Mouse (Mus musculus) spleen, adult 2 months (tissue): ENCODE results near the gene Naglu. TPM values are rescaled to one million over a fixed set of nuclear protein-coding genes. Genes with fewer than 3 reads are reported as not detected.
A peak's percentile ranks its signal among the peaks of the same experiment; 100 is the strongest.
"Not testable (repeated sequence)": the region's sequence is repeated elsewhere in the genome, so short reads cannot be mapped to it uniquely, and the experiment has no call there.

Experiments
- DNase-seq, 2 experiments: peaks; one replicate each; pipeline versions ENCODE4 v3.0.0 to v3.0.0-alpha.2; 2012 to 2021; ENCODE audit warnings: low spot score in 2 of 2, low read depth in 1 of 2
- H3K27ac ChIP-seq: fragments of 200-500 bp; 2 replicates; pipeline ENCODE4 v1.5.1; 2012; ENCODE audit warnings: low read length, inconsistent platforms; ENCODE audit not compliant: insufficient read depth
- H3K27me3 ChIP-seq: fragments of 200-500 bp; 2 replicates; pipeline ENCODE4 v1.6.1; 2012; ENCODE audit warnings: mild to moderate bottlenecking, moderate library complexity, low read length, inconsistent platforms; ENCODE audit not compliant: control insufficient read depth, insufficient read depth
- H3K36me3 ChIP-seq: fragments of 200-500 bp; 2 replicates; pipeline ENCODE4 v1.6.1; 2012; ENCODE audit warnings: mild to moderate bottlenecking, low read length, inconsistent platforms; ENCODE audit not compliant: control insufficient read depth, insufficient read depth
- H3K4me1 ChIP-seq: fragments of 200-500 bp; 2 replicates; pipeline ENCODE4 v1.6.1; 2011; ENCODE audit warnings: inconsistent platforms; ENCODE audit not compliant: control insufficient read depth, insufficient read depth, insufficient read length
- H3K4me3 ChIP-seq: fragments of 200-500 bp; 2 replicates; pipeline ENCODE4 v1.5.1; 2011; ENCODE audit warnings: mild to moderate bottlenecking, inconsistent platforms; ENCODE audit not compliant: insufficient read depth, insufficient read length; ENCODE audit errors: extremely low read depth
- CTCF ChIP-seq: fragments of 200-500 bp; IDR thresholded peaks from 2 replicates; pipeline ENCODE4 v1.5.1; 2011; ENCODE audit warnings: mild to moderate bottlenecking, inconsistent platforms; ENCODE audit not compliant: insufficient read depth, insufficient read length, insufficient replicate concordance; ENCODE audit errors: extremely low read depth
- POLR2A ChIP-seq: fragments of 200-500 bp; IDR thresholded peaks from 2 replicates; pipeline ENCODE4 v1.6.1; 2011; ENCODE audit warnings: low read depth, low read length, inconsistent platforms
- WGBS: fragments of 180-500 bp; shearing (Covaris S2); methylation state at CpG from one replicate; pipeline ENCODE4 v1.1.7; 2018; 5-methylcytosine and 5-hydroxymethylcytosine counted together
- polyA plus RNA-seq: library from polyadenylated mRNA; depleted of rRNA; stranded (reverse); fragments of >200 nt; gene quantifications from 2 replicates; pipeline ENCODE4 v1.2.3, GENCODE M21; 2012; rRNA removed

The Naglu gene
- polyA plus RNA-seq, 1 experiment, result 28.6 TPM

DNA sequence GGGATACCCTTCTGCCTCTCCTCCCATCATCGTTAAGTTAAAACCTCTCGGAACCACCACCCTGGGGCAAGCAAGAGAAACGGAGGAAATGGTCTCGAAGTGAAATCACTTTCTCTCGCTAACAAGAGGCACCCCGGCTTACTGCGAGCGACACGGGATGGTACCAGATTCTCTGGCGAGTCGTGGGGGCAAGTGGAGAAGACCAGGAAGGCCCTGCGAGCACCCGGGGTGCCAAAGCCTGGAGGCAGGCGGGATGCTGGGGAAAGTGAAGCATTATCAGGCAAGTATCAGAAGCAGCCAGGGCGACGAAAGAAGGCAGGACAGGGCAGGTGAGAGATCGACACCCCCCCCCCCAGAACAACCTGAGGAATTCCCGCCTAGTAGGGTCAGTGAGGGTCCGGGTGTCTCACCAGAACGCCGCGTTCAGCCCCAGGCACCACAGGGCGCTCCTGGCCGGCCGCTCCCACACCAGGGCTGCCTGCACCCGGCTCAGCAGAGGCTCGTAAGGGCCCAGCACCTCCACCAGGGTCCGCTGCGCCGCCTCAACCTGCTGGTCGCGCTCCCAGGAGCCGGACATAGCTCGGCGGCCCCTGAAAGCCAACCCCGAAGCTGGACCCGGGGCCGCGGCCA is 49.4 kb downstream of the Naglu start:
- WGBS, result 1% methylated on average over 39 of the region's 39 CpGs
- H3K36me3 ChIP-seq, result peaks cover 2% of the 10 kb centered on the region
- DNase-seq, result no peak

DNA sequence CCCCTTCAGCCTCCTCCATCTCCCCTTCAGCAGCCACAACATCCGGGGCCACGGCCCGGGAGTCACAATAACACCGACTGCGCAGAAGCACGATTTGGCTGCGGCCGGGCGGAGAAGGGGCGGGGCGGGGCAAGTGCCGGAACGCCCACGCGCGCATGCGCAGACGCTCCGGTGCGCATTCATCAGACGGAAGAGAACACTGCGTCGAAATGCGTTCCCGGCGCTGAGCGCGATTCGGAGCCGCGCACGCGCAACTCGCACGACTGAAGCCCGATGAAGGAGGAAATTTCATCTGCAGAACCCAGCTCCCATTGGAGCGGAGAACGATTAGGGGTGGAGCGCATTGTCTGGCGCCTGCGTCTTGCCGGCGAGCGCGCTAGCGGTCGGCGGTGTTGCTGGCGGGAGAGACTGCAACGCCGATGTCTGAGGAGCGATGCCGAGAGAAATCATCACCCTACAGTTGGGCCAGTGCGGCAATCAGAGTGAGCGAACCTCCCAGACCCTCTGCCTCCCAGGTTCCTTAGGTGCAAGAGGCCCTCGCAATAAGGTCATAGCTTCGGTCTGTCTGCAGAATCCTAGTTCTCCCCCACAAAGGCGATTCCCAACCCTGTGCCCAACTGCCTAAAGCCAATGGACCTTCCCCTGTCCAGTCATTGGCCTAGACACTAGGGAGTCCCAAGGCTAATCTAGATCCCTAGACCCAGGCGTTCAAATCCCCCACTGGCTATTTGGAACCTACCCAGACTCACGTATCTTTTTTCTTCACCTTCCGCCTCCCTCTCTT is 50.1 kb downstream of the Naglu start, which contains the start of the genes Retreg3 and Tubg1:
TSS of gene Retreg3 (minus strand) at position 133 of the 784 bp plus-strand sequence.
TSS of gene Tubg1 (plus strand) at position 178 of the 784 bp plus-strand sequence.
- under 1% methylated on average over 61 of the region's 61 CpGs for WGBS
- Histone ChIP-seq H3K36me3 (peaks cover 2% of the 10 kb centered on the region), H3K27ac (peak within 1 kb of the TSS; percentile 92), H3K4me3 (peak within 1 kb of the TSS; percentile 82), H3K4me1 (peaks cover 18% of the 10 kb centered on the region), H3K27me3 (no peaks in the 10 kb centered on the region)
- TF ChIP-seq CTCF, result peak; percentile 8; the same call in 1 of the 2 replicates
- TF ChIP-seq POLR2A, result peak; percentile 89
- peak; percentile 98 to 99 for DNase-seq

More for the DNA sequence above, 49.4 kb downstream of the Naglu start:
- Histone ChIP-seq H3K27ac (peak overlapping the region; percentile 92), H3K4me3 (peak overlapping the region; percentile 82), H3K27me3 (no peaks in the 10 kb centered on the region), H3K4me1 (peaks cover 21% of the 10 kb centered on the region)
- TF ChIP-seq POLR2A (no peak), CTCF (no peak)

DNA sequence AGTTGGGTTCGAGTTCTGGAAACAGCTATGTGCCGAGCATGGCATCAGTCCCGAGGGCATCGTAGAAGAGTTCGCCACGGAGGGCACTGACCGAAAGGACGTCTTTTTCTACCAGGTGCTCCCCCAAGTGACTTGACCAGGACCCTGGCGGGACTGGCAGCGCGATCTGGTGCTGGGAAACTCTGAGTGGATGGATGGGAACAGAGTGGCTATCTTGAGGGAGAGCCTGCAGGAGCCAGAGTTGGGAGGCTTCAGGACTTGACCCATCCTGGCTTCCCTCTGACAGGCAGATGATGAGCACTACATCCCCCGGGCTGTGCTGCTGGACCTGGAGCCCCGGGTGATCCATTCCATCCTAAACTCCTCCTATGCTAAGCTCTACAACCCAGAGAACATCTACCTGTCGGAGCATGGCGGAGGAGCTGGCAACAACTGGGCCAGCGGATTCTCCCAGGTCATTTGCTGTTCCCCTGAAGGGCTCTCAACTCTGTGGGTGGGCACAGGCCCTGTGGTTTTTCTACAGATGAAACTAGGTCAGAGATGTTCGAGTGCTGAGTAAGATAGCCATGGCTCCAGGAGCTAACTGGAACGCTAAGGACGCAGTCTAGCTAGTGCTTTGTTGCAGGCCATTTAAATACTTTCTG is 50.9 kb downstream of the Naglu start:
- TF ChIP-seq POLR2A (no peak), CTCF (no peak)
- H3K4me1 ChIP-seq, result peaks cover 16% of the 10 kb centered on the region
- DNase-seq, result no peak
- H3K27me3 ChIP-seq, result no peaks in the 10 kb centered on the region
- H3K27ac ChIP-seq, result peak overlapping the region; percentile 66; the same call in 1 of the 2 replicates
- 29% methylated on average over 19 of the region's 19 CpGs for WGBS
- H3K36me3 ChIP-seq, result peaks cover 2% of the 10 kb centered on the region
- peak overlapping the region; percentile 72; the same call in 1 of the 2 replicates for H3K4me3 ChIP-seq

DNA sequence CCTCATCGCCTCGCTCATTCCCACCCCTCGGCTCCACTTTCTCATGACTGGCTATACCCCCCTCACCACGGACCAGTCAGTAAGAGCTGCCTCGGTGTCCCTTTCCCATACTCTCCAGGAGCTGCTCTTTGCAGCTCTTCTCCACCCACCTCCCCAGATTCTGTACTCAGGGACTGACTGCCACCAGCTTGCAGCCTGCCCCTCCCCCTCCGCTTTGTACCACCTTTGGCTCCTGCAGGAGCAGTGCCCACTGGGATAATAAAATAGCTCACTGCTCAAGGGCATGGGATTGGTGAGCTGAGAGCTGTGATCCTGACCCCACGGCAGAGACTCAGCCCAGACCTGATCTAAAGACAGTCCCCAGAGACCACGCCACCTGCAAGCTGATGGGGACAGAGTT is 54.7 kb downstream of the Naglu start:
- DNase-seq, H3K4me3 ChIP-seq, H3K27me3 ChIP-seq, H3K27ac ChIP-seq, H3K4me1 ChIP-seq, H3K36me3 ChIP-seq: not testable (repeated sequence)
- WGBS, result 93% methylated on average over 8 of the region's 8 CpGs

DNA sequence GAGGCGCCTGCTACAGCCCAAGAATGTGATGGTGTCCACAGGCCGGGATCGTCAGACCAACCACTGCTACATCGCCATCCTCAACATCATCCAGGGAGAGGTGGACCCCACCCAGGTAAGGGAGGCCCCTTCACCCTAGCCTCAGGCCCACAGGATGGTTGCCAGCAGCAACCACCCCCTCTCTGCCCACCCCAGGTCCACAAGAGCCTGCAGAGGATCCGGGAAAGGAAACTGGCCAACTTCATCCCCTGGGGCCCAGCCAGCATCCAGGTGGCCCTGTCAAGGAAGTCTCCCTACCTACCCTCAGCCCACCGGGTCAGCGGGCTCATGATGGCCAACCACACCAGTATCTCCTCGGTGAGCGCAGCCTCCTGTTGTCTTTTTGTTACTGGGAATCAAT is 55.2 kb downstream of the Naglu start:
- H3K4me1 ChIP-seq, DNase-seq, H3K4me3 ChIP-seq, H3K27ac ChIP-seq, H3K27me3 ChIP-seq, H3K36me3 ChIP-seq: not testable (repeated sequence)
- 97% methylated on average over 9 of the region's 9 CpGs for WGBS

DNA sequence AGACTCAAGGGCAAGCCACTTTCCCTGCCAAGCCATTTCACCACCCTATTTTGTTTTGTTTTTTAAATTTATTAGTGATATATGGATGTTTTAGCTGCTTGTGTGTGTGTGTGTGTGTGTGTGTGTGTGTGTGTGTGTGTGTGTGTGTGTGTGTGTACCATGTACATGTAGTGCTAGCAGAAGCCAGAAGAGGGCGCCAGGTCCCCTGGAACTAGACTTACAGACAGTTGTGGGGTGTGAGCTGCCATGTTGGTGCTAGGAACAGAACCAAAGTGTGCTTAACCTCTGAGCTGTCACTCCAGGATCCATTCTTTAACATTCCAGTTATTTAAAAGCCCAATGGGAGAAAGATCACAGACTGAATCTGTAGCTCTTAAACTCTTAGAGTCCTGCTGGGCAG is 57.3 kb downstream of the Naglu start:
- TF ChIP-seq CTCF (no peak), POLR2A (no peak)
- 100% methylated on average over 1 of the region's 1 CpGs for WGBS

More for the DNA sequence above, 57.3 kb downstream of the Naglu start:
- no peak for DNase-seq
- Histone ChIP-seq H3K36me3 (peaks cover 8% of the 10 kb centered on the region; the same call in 1 of the 2 replicates), H3K27ac (no peak overlapping the region), H3K27me3 (no peaks in the 10 kb centered on the region), H3K4me3 (no peak overlapping the region), H3K4me1 (no peaks in the 10 kb centered on the region)

Other genes starting within 250 kb of the Naglu start
- 33.2 and 45.2 TPM in 2 replicates for gene Stat5b, start 219.3 kb upstream of the Naglu start, polyA plus RNA-seq
- gene Stat5a, start 210.7 kb upstream of the Naglu start, polyA plus RNA-seq, result 24.7 and 35.7 TPM in 2 replicates
- 65.1 and 80.8 TPM in 2 replicates for gene Stat3, start 130.5 kb upstream of the Naglu start, polyA plus RNA-seq
- gene Cavin1, start 99.1 kb upstream of the Naglu start, polyA plus RNA-seq, result 27.0 and 29.1 TPM in 2 replicates
- gene Atp6v0a1, start 60.6 kb upstream of the Naglu start, polyA plus RNA-seq, result 41.8 and 46.2 TPM in 2 replicates
- 1.2 and 1.3 TPM in 2 replicates for gene Hsd17b1, start 8.4 kb downstream of the Naglu start, polyA plus RNA-seq
- 26.6 and 36.9 TPM in 2 replicates for gene Coasy, start 12.6 kb downstream of the Naglu start, polyA plus RNA-seq
- gene Mlx, start 17.3 kb downstream of the Naglu start, polyA plus RNA-seq, result 20.3 and 23.9 TPM in 2 replicates
- 0.85 and 0.90 TPM in 2 replicates for gene Psmc3ip, start 25.4 kb downstream of the Naglu start, polyA plus RNA-seq
- 57.8 and 61.3 TPM in 2 replicates for gene Retreg3, start 49.9 kb downstream of the Naglu start, polyA plus RNA-seq
- gene Tubg1, start 49.9 kb downstream of the Naglu start, polyA plus RNA-seq, result 16.4 and 17.7 TPM in 2 replicates
- 3.6 and 4.8 TPM in 2 replicates for gene Tubg2, start 85.9 kb downstream of the Naglu start, polyA plus RNA-seq
- gene Cntnap1, start 100.5 kb downstream of the Naglu start, polyA plus RNA-seq, result 1.3 and 1.4 TPM in 2 replicates
- gene Plekhh3, start 101.3 kb downstream of the Naglu start, polyA plus RNA-seq, result 5.8 and 8.4 TPM in 2 replicates
- 1.6 and 1.9 TPM in 2 replicates for gene Ccr10, start 105.4 kb downstream of the Naglu start, polyA plus RNA-seq
- gene Ezh1, start 156.5 kb downstream of the Naglu start, polyA plus RNA-seq, result 28.3 and 30.9 TPM in 2 replicates
- gene Ramp2, start 176.0 kb downstream of the Naglu start, polyA plus RNA-seq, result 47.6 and 59.7 TPM in 2 replicates
- 56.3 and 62.2 TPM in 2 replicates for gene Vps25, start 183.7 kb downstream of the Naglu start, polyA plus RNA-seq
- 1.9 and 2.2 TPM in 2 replicates for gene Wnk4, start 190.6 kb downstream of the Naglu start, polyA plus RNA-seq
- 0.06 and 0.19 TPM in 2 replicates for gene Cntd1, start 209.0 kb downstream of the Naglu start, polyA plus RNA-seq
- gene Coa3, start 209.1 kb downstream of the Naglu start, polyA plus RNA-seq, result 148 TPM in 2 replicates
- gene Becn1, start 232.3 kb downstream of the Naglu start, polyA plus RNA-seq, result 64.0 and 98.6 TPM in 2 replicates
- gene Psme3, start 246.2 kb downstream of the Naglu start, polyA plus RNA-seq, result 58.1 and 73.8 TPM in 2 replicates